Mouse (Mus musculus) MEL (cell line): ENCODE results near the gene Fbln1. TPM values are rescaled to one million over a fixed set of nuclear protein-coding genes. Genes with fewer than 3 reads are reported as not detected.

Source experiments
- DNase-seq: peaks from one replicate; pipeline ENCODE4 v3.0.0; 2011; ENCODE audit warnings: low read depth, low spot score
- H3K27ac ChIP-seq: 2 replicates; pipeline ENCODE4 v1.5.1; 2012; ENCODE audit warnings: low read depth, mild to moderate bottlenecking, control low read depth, low read length, moderate library complexity; ENCODE audit not compliant: control insufficient read depth
- H3K27me3 ChIP-seq, 2 experiments: fragments of 150-350 bp in 1 of 2; sonication (generic) in 1 of 2; 2 replicates each; pipeline ENCODE4 v1.6.1; 2012; ENCODE audit warnings: low read length in 2 of 2, mild to moderate bottlenecking in 2 of 2, improper control_type of control experiment in 1 of 2, moderate library complexity in 1 of 2; ENCODE audit not compliant: insufficient read depth in 2 of 2, control insufficient read depth in 1 of 2
- H3K36me3 ChIP-seq, 2 experiments: 2 replicates each; pipeline ENCODE4 v1.6.1; 2012 to 2014; ENCODE audit warnings: low read length in 2 of 2, improper control_type of control experiment in 1 of 2, inconsistent platforms in 1 of 2, mild to moderate bottlenecking in 1 of 2; ENCODE audit not compliant: insufficient read depth in 2 of 2, control insufficient read depth in 1 of 2
- H3K4me1 ChIP-seq, 2 experiments: fragments of 150-350 bp in 1 of 2; sonication (generic) in 1 of 2; 2 replicates each; pipeline ENCODE4 v1.6.1; 2012; ENCODE audit warnings: low read length in 2 of 2, improper control_type of control experiment in 1 of 2, mild to moderate bottlenecking in 1 of 2; ENCODE audit not compliant: insufficient read depth in 2 of 2, control insufficient read depth in 1 of 2
- H3K4me3 ChIP-seq, 2 experiments: fragments of 150-350 bp in 1 of 2; sonication (generic) in 1 of 2; 2 replicates each; pipeline ENCODE4 v1.5.1; 2012; ENCODE audit warnings: low read depth in 2 of 2, low read length in 2 of 2, mild to moderate bottlenecking in 2 of 2, moderate library complexity in 2 of 2, control low read depth in 1 of 2, improper control_type of control experiment in 1 of 2; ENCODE audit not compliant: control insufficient read depth in 1 of 2, insufficient read depth in 1 of 2
- H3K79me2 ChIP-seq: 2 replicates; pipeline ENCODE4 v1.6.1; 2012; ENCODE audit warnings: mild to moderate bottlenecking, low read length, moderate library complexity; ENCODE audit not compliant: control insufficient read depth, poor library complexity, insufficient read depth
- H3K9ac ChIP-seq: 2 replicates; pipeline ENCODE4 v1.6.1; 2012; ENCODE audit warnings: low read depth, mild to moderate bottlenecking, control low read depth, low read length, moderate library complexity; ENCODE audit not compliant: control insufficient read depth, poor library complexity, severe bottlenecking
- H3K9me3 ChIP-seq: fragments of 150-350 bp; sonication (generic); replicated peaks from 2 replicates; pipeline ENCODE4 v1.6.1; 2012; ENCODE audit warnings: mild to moderate bottlenecking, low read length, improper control_type of control experiment, moderate library complexity; ENCODE audit not compliant: insufficient read depth
- BHLHE40 ChIP-seq: IDR thresholded peaks from 2 replicates; pipeline ENCODE4 v1.6.1; 2012; ENCODE audit warnings: low read depth, mild to moderate bottlenecking, inconsistent platforms, low read length, improper control_type of control experiment, borderline replicate concordance
- CHD1 ChIP-seq: IDR thresholded peaks from 2 replicates; pipeline ENCODE4 v1.6.1; 2012; ENCODE audit warnings: low read depth, mild to moderate bottlenecking, inconsistent platforms, low read length, improper control_type of control experiment
- CHD2 ChIP-seq: IDR thresholded peaks from 2 replicates; pipeline ENCODE4 v1.6.1; 2011; ENCODE audit warnings: low read length, improper control_type of control experiment
- KAT2A ChIP-seq: conservative IDR thresholded peaks from 2 replicates; pipeline ENCODE4 v1.6.1; 2012; ENCODE audit warnings: low read depth, low read length, improper control_type of control experiment, inconsistent platforms
- MAZ ChIP-seq: IDR thresholded peaks from 2 replicates; pipeline ENCODE4 v1.6.1; 2012; ENCODE audit warnings: low read depth, mild to moderate bottlenecking, inconsistent platforms, low read length, improper control_type of control experiment
- MEF2A ChIP-seq: IDR thresholded peaks from 2 replicates; pipeline ENCODE4 v1.6.1; 2014; ENCODE audit warnings: low read depth, mild to moderate bottlenecking, inconsistent platforms, low read length, improper control_type of control experiment; ENCODE audit not compliant: poor library complexity, insufficient replicate concordance, severe bottlenecking; ENCODE audit errors: extremely low read depth
- MXI1 ChIP-seq: IDR thresholded peaks from 2 replicates; pipeline ENCODE4 v1.6.1; 2011; ENCODE audit warnings: mild to moderate bottlenecking, low read depth, low read length, improper control_type of control experiment
- POLR2AphosphoS5 ChIP-seq: IDR thresholded peaks from 2 replicates; pipeline ENCODE4 v1.6.1; 2012; ENCODE audit warnings: low read depth, borderline replicate concordance, mild to moderate bottlenecking, inconsistent platforms, low read length, moderate library complexity, mixed read lengths
- SIN3A ChIP-seq: IDR thresholded peaks from 2 replicates; pipeline ENCODE4 v1.6.1; 2012; ENCODE audit warnings: low read length, improper control_type of control experiment, inconsistent platforms
- SMC3 ChIP-seq: IDR thresholded peaks from 2 replicates; pipeline ENCODE4 v1.6.1; 2011; ENCODE audit warnings: low read depth, low read length, improper control_type of control experiment
- TCF12 ChIP-seq: IDR thresholded peaks from 2 replicates; pipeline ENCODE4 v1.6.1; 2014; ENCODE audit warnings: low read depth, mild to moderate bottlenecking, inconsistent platforms, low read length, improper control_type of control experiment, moderate library complexity
- UBTF ChIP-seq: IDR thresholded peaks from 2 replicates; pipeline ENCODE4 v1.6.1; 2012; ENCODE audit warnings: low read depth, mild to moderate bottlenecking, inconsistent platforms, low read length, improper control_type of control experiment, moderate library complexity, borderline replicate concordance; ENCODE audit not compliant: insufficient read depth
- ZKSCAN1 ChIP-seq: IDR thresholded peaks from 2 replicates; pipeline ENCODE4 v1.6.1; 2012; ENCODE audit warnings: low read depth, mild to moderate bottlenecking, inconsistent platforms, low read length, improper control_type of control experiment, moderate library complexity
- ZNF384 ChIP-seq: IDR thresholded peaks from 2 replicates; pipeline ENCODE4 v1.6.1; 2012; ENCODE audit warnings: low read depth, mild to moderate bottlenecking, inconsistent platforms, low read length, improper control_type of control experiment
- polyA plus RNA-seq, 2 experiments: library from polyadenylated mRNA; stranded (reverse) in 1 of 2; unstranded in 1 of 2; fragments of >175 nt in 1 of 2; fragments of >200 nt in 1 of 2; gene quantifications; 2 replicates each; pipeline versions ENCODE4 v1.2.1 to v1.2.4; 2012; ENCODE audit warnings: low replicate concordance in 2 of 2, low read depth in 1 of 2; ENCODE audit not compliant: insufficient read length in 2 of 2, insufficient read depth in 1 of 2, missing spikeins in 1 of 2
- total RNA-seq: library from RNA; depleted of rRNA; stranded (reverse); fragments of 300-350 nt; gene quantifications from 2 replicates; pipeline ENCODE4 v1.2.3, GENCODE M21; 2012

Fbln1 gene
- total and polyA plus RNA-seq, 3 experiments = not detected

DNA sequence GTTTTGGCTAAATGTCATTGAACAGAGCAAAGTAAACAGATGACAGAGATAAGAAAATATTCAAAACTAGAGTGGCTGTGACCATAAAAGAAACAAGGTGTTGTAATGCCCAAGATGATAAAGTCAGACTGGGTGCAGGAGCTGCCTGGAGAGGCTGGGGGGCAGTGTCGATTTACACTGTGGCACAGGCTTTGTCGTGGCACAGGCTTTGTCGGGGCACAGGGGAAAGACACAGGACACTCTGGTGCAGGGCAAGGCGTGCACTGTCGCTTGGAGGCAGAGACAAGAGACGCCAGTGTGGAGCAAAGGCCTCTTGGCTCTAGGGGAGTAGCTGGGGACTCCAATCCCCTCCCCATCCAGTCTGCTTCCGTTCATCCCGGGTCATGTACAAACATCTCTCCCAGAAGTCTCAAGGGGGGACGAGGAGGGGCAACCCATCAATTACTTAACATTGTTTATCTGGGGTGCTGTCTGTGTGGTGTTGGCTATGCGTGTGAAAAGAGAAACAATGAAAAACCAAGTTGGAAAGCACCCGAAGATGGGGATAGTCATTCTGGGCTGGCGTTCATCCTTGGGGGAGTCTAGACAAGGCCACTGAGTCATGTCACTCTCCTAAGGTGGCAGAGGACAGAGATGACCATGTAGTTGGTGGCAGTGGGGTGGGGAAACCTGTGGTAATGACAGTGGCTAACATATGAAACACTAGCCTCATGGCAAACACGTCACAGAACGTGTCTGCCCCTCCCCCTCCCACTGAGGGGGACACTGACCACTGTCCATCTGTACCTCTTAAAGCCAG lies 110.8 kb downstream of the Fbln1 start:
- H3K4me3 ChIP-seq = no peak overlapping the region
- no peak overlapping the region for H3K9ac ChIP-seq
- no peak for DNase-seq
- H3K9me3 ChIP-seq = no peaks in the 10 kb centered on the region
- no peaks in the 10 kb centered on the region for H3K79me2 ChIP-seq
- H3K36me3 ChIP-seq = no peaks in the 10 kb centered on the region
- H3K27me3 ChIP-seq = no peaks in the 10 kb centered on the region
- no peak overlapping the region for H3K27ac ChIP-seq
- no peaks in the 10 kb centered on the region for H3K4me1 ChIP-seq
- TF ChIP-seq CHD2 = no peak
- no peak for TF ChIP-seq CHD1
- TF ChIP-seq UBTF = no peak
- no peak for TF ChIP-seq ZNF384
- TF ChIP-seq MXI1 = no peak

- TF ChIP-seq POLR2AphosphoS5 (no peak), TCF12 (no peak), ZKSCAN1 (no peak)
- no peaks in the 10 kb centered on the region for H3K79me2 ChIP-seq
- no peak for DNase-seq
- no peaks in the 10 kb centered on the region for H3K36me3 ChIP-seq
- no peak overlapping the region for H3K9ac ChIP-seq
- no peaks in the 10 kb centered on the region for H3K27me3 ChIP-seq
- no peak overlapping the region for H3K27ac ChIP-seq
- H3K4me1 ChIP-seq = no peaks in the 10 kb centered on the region
- H3K4me3 ChIP-seq = no peak overlapping the region
- H3K9me3 ChIP-seq = no peaks in the 10 kb centered on the region
These were observed 114.3 kb downstream of the Fbln1 start for GRCm38 (mm10) chr15:85319924-85320668.

DNA sequence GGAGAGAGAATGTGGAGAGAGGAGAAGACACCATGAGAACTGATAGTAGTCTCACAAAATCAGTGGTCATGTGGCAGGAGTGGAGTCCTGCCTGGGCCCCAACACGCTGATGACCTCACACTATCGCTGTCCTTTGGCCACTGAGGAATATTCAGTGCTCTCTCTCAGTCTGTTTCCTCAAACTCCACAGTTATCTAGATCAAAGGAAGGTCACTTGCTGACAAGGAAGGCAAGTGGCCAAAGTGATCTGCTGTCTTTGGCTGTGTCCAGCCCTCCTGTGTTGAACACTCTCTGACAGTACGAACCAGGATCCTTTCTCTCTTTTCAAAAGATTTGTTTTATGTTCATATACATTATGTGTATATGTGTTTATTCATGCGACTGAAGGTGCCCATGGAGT lies 117.5 kb downstream of the Fbln1 start:
- no peak overlapping the region for H3K27ac ChIP-seq

More for the DNA sequence above, 117.5 kb downstream of the Fbln1 start:
- H3K4me1 ChIP-seq = peaks cover 0 to 3% of the 10 kb centered on the region in 2 experiments; a peak in 1 of 4 replicates
- no peak for TF ChIP-seq SMC3
- no peak for TF ChIP-seq MEF2A
- no peak for TF ChIP-seq BHLHE40
- TF ChIP-seq TCF12 = no peak
- TF ChIP-seq SIN3A = no peak
- TF ChIP-seq UBTF = no peak
- TF ChIP-seq KAT2A = no peak
- no peak for TF ChIP-seq MAZ
- H3K79me2 ChIP-seq = no peaks in the 10 kb centered on the region
- no peak for DNase-seq
- H3K9ac ChIP-seq = no peak overlapping the region
- no peaks in the 10 kb centered on the region for H3K9me3 ChIP-seq
- no peaks in the 10 kb centered on the region for H3K27me3 ChIP-seq
- H3K36me3 ChIP-seq = no peaks in the 10 kb centered on the region
- no peak overlapping the region for H3K4me3 ChIP-seq
